Mouse (Mus musculus) cerebellum, adult 8-10 months (tissue): ENCODE data around the gene Mypop.

Experiments used
- DNase-seq: peaks from one replicate; pipeline ENCODE4 v3.0.0; 2022

Mypop gene

GRCm38 (mm10) chr7:18990601-18991295 is at the start of gene Mypop:
TSS of gene Mypop (plus strand) at chr7:18991245.
- DNase-seq, result peak; percentile 100

- no peak for DNase-seq
Observed at GRCm38 (mm10) chr7:18942376-18942775, 48.7 kb upstream of the Mypop start.

- DNase-seq, result no peak
Observed at GRCm38 (mm10) chr7:18942815-18943214, 48.2 kb upstream of the Mypop start.

- no peak for DNase-seq
Observed at GRCm38 (mm10) chr7:18948151-18948550, 42.9 kb upstream of the Mypop start.

- DNase-seq, result no peak
Observed at GRCm38 (mm10) chr7:18949781-18950522, 41.1 kb upstream of the Mypop start.

- DNase-seq, result no peak
Observed at GRCm38 (mm10) chr7:18950523-18951315, 40.3 kb upstream of the Mypop start.

- no peak for DNase-seq
Observed at GRCm38 (mm10) chr7:18951397-18951796, 39.6 kb upstream of the Mypop start.

- DNase-seq, result peak; percentile 65
Observed at GRCm38 (mm10) chr7:18957569-18958383, 33.3 kb upstream of the Mypop start.

- DNase-seq, result peak; percentile 56
Observed at GRCm38 (mm10) chr7:18958384-18958766, 32.7 kb upstream of the Mypop start.

- no peak for DNase-seq
Observed at GRCm38 (mm10) chr7:18959446-18959845, 31.6 kb upstream of the Mypop start.

- no peak for DNase-seq
Observed at GRCm38 (mm10) chr7:18962171-18962792, 28.8 kb upstream of the Mypop start.

- no peak for DNase-seq
Observed at GRCm38 (mm10) chr7:18962795-18963194, 28.2 kb upstream of the Mypop start.

- DNase-seq, result no peak
Observed at GRCm38 (mm10) chr7:18963294-18963843, 27.7 kb upstream of the Mypop start.

GRCm38 (mm10) chr7:18965312-18965711 is 25.7 kb upstream of the Mypop start:
- no peak for DNase-seq

- DNase-seq, result no peak
Observed at GRCm38 (mm10) chr7:18967603-18968002, 23.4 kb upstream of the Mypop start.

GRCm38 (mm10) chr7:18970956-18971355 is 20.1 kb upstream of the Mypop start:
- no peak for DNase-seq

GRCm38 (mm10) chr7:18978381-18978780 is 12.7 kb upstream of the Mypop start:
- DNase-seq, result no peak

- DNase-seq, result no peak
Observed at GRCm38 (mm10) chr7:18986503-18986902, 4.5 kb upstream of the Mypop start.

- DNase-seq, result no peak
Observed at GRCm38 (mm10) chr7:18987100-18987499, 3.9 kb upstream of the Mypop start, which contains the start of gene Nanos2. TSS of gene Nanos2 (plus strand) at chr7:18987400.

GRCm38 (mm10) chr7:18987747-18988146 is 3.3 kb upstream of the Mypop start:
- DNase-seq, result peak; percentile 30

GRCm38 (mm10) chr7:18988780-18989179 is 2.3 kb upstream of the Mypop start:
- DNase-seq, result peak; percentile 22

- peak; percentile 63 for DNase-seq
Observed at GRCm38 (mm10) chr7:18989995-18990394, 1.1 kb upstream of the Mypop start.
